Mouse (Mus musculus) cerebellum, adult 2 months (tissue): ENCODE measurements around the gene Izumo4.

Source experiments
- CTCF ChIP-seq: fragments of 200-500 bp; IDR thresholded peaks from 2 replicates; pipeline ENCODE4 v1.5.1; 2011; ENCODE audit warnings: low read depth, mild to moderate bottlenecking, control low read depth, low read length, moderate library complexity, borderline replicate concordance; ENCODE audit not compliant: insufficient read depth
- POLR2A ChIP-seq: fragments of 200-500 bp; IDR thresholded peaks from 2 replicates; pipeline ENCODE4 v1.6.1; 2011; ENCODE audit warnings: low read length, control low read depth, borderline replicate concordance; ENCODE audit not compliant: insufficient read depth

- TF ChIP-seq POLR2A (no peak), CTCF (no peak)
These were observed 33.4 kb upstream of the Izumo4 start for GRCm38 (mm10) chr10:80668614-80669013.
